Mouse (Mus musculus): ENCODE measurements around the gene Cyp4f15. TPM values are rescaled to one million over a fixed set of nuclear protein-coding genes. Genes with fewer than 3 reads are reported as not detected.

Cyp4f15 gene
- polyA plus RNA-seq (2015; fragmentation: Nextera tagmentation; extraction: Ambion mirVana), result 2.7 and 3.5 TPM in 2 replicates

GRCm38 (mm10) chr17:32685048-32685750 is at the start of gene Cyp4f15:
Gene Cyp4f15, plus strand, starts transcription at chr17:32685627.
- ATAC-seq (ENCODE audit: low read depth) (peak; percentile 77), DNase-seq (no peak)
- Histone ChIP-seq H3K4me1 (replicated peaks) (no peaks in the 10 kb centered on the region; the same call in 1 of the 2 replicates), H3K9ac (no peak within 1 kb of the TSS; the same call in 1 of the 2 replicates), H3K27ac (0 out of 2 replicates have a peak within 1 kb of the TSS, but pooled peaks have one; percentile 13), H3K9me3 (replicated peaks) (no peaks in the 10 kb centered on the region), H3K4me3 (replicated peaks) (peak within 1 kb of the TSS; percentile 25), H3K27me3 (no peaks in the 10 kb centered on the region), H3K36me3 (no peaks in the 10 kb centered on the region), H3K4me2 (peak within 1 kb of the TSS; percentile 47)
- 31% methylated on average over 7 of the region's 7 CpGs for WGBS (ENCODE audit: insufficient replicate concordance)

- ATAC-seq (ENCODE audit: low read depth), result no peak
- Histone ChIP-seq H3K4me2 (no peak overlapping the region), H3K27ac (no peak overlapping the region), H3K9me3 (replicated peaks) (no peaks in the 10 kb centered on the region), H3K36me3 (no peaks in the 10 kb centered on the region), H3K4me1 (replicated peaks) (0 out of 2 replicates have a peak, but pooled peaks cover 2% of the 10 kb centered on the region), H3K27me3 (no peaks in the 10 kb centered on the region), H3K4me3 (replicated peaks) (no peak overlapping the region), H3K9ac (no peak overlapping the region)
- 45% methylated on average over 3 of the region's 3 CpGs for WGBS (ENCODE audit: insufficient replicate concordance)
- DNase-seq, result no peak
Observed at GRCm38 (mm10) chr17:32636341-32636740, 49.1 kb upstream of the Cyp4f15 start.

- WGBS (ENCODE audit: insufficient replicate concordance), result 59% methylated on average over 2 of the region's 2 CpGs
- no peak for ATAC-seq (ENCODE audit: low read depth)
- no peaks in the 10 kb centered on the region for H3K9me3 ChIP-seq (replicated peaks)
Observed at GRCm38 (mm10) chr17:32637151-32637550, 48.3 kb upstream of the Cyp4f15 start.

GRCm38 (mm10) chr17:32646631-32647030 is 38.8 kb upstream of the Cyp4f15 start:
- Histone ChIP-seq H3K4me1 (replicated peaks) (no peaks in the 10 kb centered on the region), H3K36me3 (no peaks in the 10 kb centered on the region), H3K9me3 (replicated peaks) (no peaks in the 10 kb centered on the region), H3K4me3 (replicated peaks) (no peak overlapping the region), H3K9ac (no peak overlapping the region), H3K4me2 (no peak overlapping the region), H3K27ac (no peak overlapping the region), H3K27me3 (no peaks in the 10 kb centered on the region)
- 64% methylated on average over 4 of the region's 4 CpGs for WGBS (ENCODE audit: insufficient replicate concordance)
- DNase-seq, result no peak
- no peak for ATAC-seq (ENCODE audit: low read depth)

More at GRCm38 (mm10) chr17:32637151-32637550, 48.3 kb upstream of the Cyp4f15 start:
- no peak overlapping the region for H3K9ac ChIP-seq
- DNase-seq, result no peak
- no peaks in the 10 kb centered on the region for H3K36me3 ChIP-seq
- no peaks in the 10 kb centered on the region for H3K27me3 ChIP-seq
- H3K4me3 ChIP-seq (replicated peaks), result no peak overlapping the region
- 0 out of 2 replicates have a peak, but pooled peaks cover 2% of the 10 kb centered on the region for H3K4me1 ChIP-seq (replicated peaks)
- H3K27ac ChIP-seq, result no peak overlapping the region
- H3K4me2 ChIP-seq, result no peak overlapping the region

GRCm38 (mm10) chr17:32653860-32654259 is 31.6 kb upstream of the Cyp4f15 start:
- H3K9ac ChIP-seq, result no peak overlapping the region
- no peak overlapping the region for H3K27ac ChIP-seq
- no peaks in the 10 kb centered on the region for H3K36me3 ChIP-seq
- no peak overlapping the region for H3K4me3 ChIP-seq (replicated peaks)
- DNase-seq, result no peak
- no peaks in the 10 kb centered on the region for H3K27me3 ChIP-seq
- 67% methylated on average over 4 of the region's 4 CpGs for WGBS (ENCODE audit: insufficient replicate concordance)
- H3K4me1 ChIP-seq (replicated peaks), result no peaks in the 10 kb centered on the region
- ATAC-seq (ENCODE audit: low read depth), result no peak
- 0 out of 2 replicates have a peak, but pooled peaks cover 6% of the 10 kb centered on the region for H3K9me3 ChIP-seq (replicated peaks)
- no peak overlapping the region for H3K4me2 ChIP-seq

- Histone ChIP-seq H3K27ac (no peak overlapping the region), H3K36me3 (no peaks in the 10 kb centered on the region), H3K9me3 (replicated peaks) (0 out of 2 replicates have a peak, but pooled peaks cover 6% of the 10 kb centered on the region), H3K9ac (no peak overlapping the region), H3K4me1 (replicated peaks) (no peaks in the 10 kb centered on the region), H3K4me3 (replicated peaks) (no peak overlapping the region), H3K4me2 (no peak overlapping the region), H3K27me3 (no peaks in the 10 kb centered on the region)
- 33% methylated on average over 3 of the region's 3 CpGs for WGBS (ENCODE audit: insufficient replicate concordance)
- ATAC-seq (ENCODE audit: low read depth) (no peak), DNase-seq (no peak)
Observed at GRCm38 (mm10) chr17:32657041-32657440, 28.4 kb upstream of the Cyp4f15 start.

GRCm38 (mm10) chr17:32658246-32658645 is 27.2 kb upstream of the Cyp4f15 start:
- Histone ChIP-seq H3K9ac (no peak overlapping the region), H3K36me3 (no peaks in the 10 kb centered on the region), H3K4me1 (replicated peaks) (no peaks in the 10 kb centered on the region), H3K4me2 (no peak overlapping the region), H3K27me3 (no peaks in the 10 kb centered on the region), H3K4me3 (replicated peaks) (no peak overlapping the region), H3K27ac (no peak overlapping the region), H3K9me3 (replicated peaks) (0 out of 2 replicates have a peak, but pooled peaks cover 6% of the 10 kb centered on the region)
- ATAC-seq (ENCODE audit: low read depth) (no peak), DNase-seq (no peak)
- WGBS (ENCODE audit: insufficient replicate concordance), result 55% methylated on average over 1 of the region's 1 CpGs

GRCm38 (mm10) chr17:32658712-32659111 is 26.7 kb upstream of the Cyp4f15 start, which contains the start of gene Cyp4f40:
Gene Cyp4f40, plus strand, starts transcription at chr17:32658900.
- DNase-seq, result no peak
- Histone ChIP-seq H3K27ac (no peak within 1 kb of the TSS), H3K27me3 (no peaks in the 10 kb centered on the region), H3K4me3 (replicated peaks) (no peak within 1 kb of the TSS), H3K9ac (no peak within 1 kb of the TSS), H3K9me3 (replicated peaks) (0 out of 2 replicates have a peak, but pooled peaks cover 2% of the 10 kb centered on the region), H3K36me3 (no peaks in the 10 kb centered on the region), H3K4me2 (no peak within 1 kb of the TSS), H3K4me1 (replicated peaks) (no peaks in the 10 kb centered on the region)
- WGBS (ENCODE audit: insufficient replicate concordance), result 49% methylated on average over 2 of the region's 2 CpGs
- ATAC-seq (ENCODE audit: low read depth), result no peak

- 49% methylated on average over 7 of the region's 7 CpGs for WGBS (ENCODE audit: insufficient replicate concordance)
- Histone ChIP-seq H3K4me1 (replicated peaks) (no peaks in the 10 kb centered on the region), H3K9ac (no peak overlapping the region), H3K36me3 (no peaks in the 10 kb centered on the region), H3K27me3 (no peaks in the 10 kb centered on the region), H3K9me3 (replicated peaks) (no peaks in the 10 kb centered on the region), H3K27ac (no peak overlapping the region), H3K4me2 (no peak overlapping the region), H3K4me3 (replicated peaks) (no peak overlapping the region)
- DNase-seq (no peak), ATAC-seq (ENCODE audit: low read depth) (no peak)
Observed at GRCm38 (mm10) chr17:32673976-32674375, 11.5 kb upstream of the Cyp4f15 start.

GRCm38 (mm10) chr17:32676040-32676635 is 9.3 kb upstream of the Cyp4f15 start:
- no peak overlapping the region for H3K4me3 ChIP-seq (replicated peaks)
- H3K9me3 ChIP-seq (replicated peaks), result no peaks in the 10 kb centered on the region
- DNase-seq, result no peak
- H3K36me3 ChIP-seq, result no peaks in the 10 kb centered on the region
- ATAC-seq (ENCODE audit: low read depth), result no peak
- no peaks in the 10 kb centered on the region for H3K4me1 ChIP-seq (replicated peaks)
- H3K27me3 ChIP-seq, result no peaks in the 10 kb centered on the region
- 36% methylated on average over 21 of the region's 21 CpGs for WGBS (ENCODE audit: insufficient replicate concordance)
- no peak overlapping the region for H3K4me2 ChIP-seq
- H3K27ac ChIP-seq, result no peak overlapping the region
- H3K9ac ChIP-seq, result no peak overlapping the region

- Histone ChIP-seq H3K27me3 (no peaks in the 10 kb centered on the region), H3K4me3 (replicated peaks) (no peak overlapping the region), H3K27ac (no peak overlapping the region), H3K36me3 (no peaks in the 10 kb centered on the region), H3K4me1 (replicated peaks) (no peaks in the 10 kb centered on the region; the same call in 1 of the 2 replicates), H3K9ac (no peak overlapping the region), H3K4me2 (no peak overlapping the region), H3K9me3 (replicated peaks) (no peaks in the 10 kb centered on the region)
- ATAC-seq (ENCODE audit: low read depth) (no peak), DNase-seq (no peak)
- WGBS (ENCODE audit: insufficient replicate concordance), result 20% methylated on average over 2 of the region's 2 CpGs
Observed at GRCm38 (mm10) chr17:32680404-32680803, 5.0 kb upstream of the Cyp4f15 start.

Data from liver, embryonic 13.5 days (tissue).